Mouse (Mus musculus) MEL (cell line): ENCODE measurements around the gene Trim65. TPM values are rescaled to one million over a fixed set of nuclear protein-coding genes. Genes with fewer than 3 reads are reported as not detected.

Experiments used
- DNase-seq: peaks from one replicate; pipeline ENCODE4 v3.0.0; 2011; ENCODE audit warnings: low read depth, low spot score
- H3K27ac ChIP-seq: 2 replicates; pipeline ENCODE4 v1.5.1; 2012; ENCODE audit warnings: low read depth, mild to moderate bottlenecking, control low read depth, low read length, moderate library complexity; ENCODE audit not compliant: control insufficient read depth
- H3K27me3 ChIP-seq, 2 experiments: fragments of 150-350 bp in 1 of 2; sonication (generic) in 1 of 2; 2 replicates each; pipeline ENCODE4 v1.6.1; 2012; ENCODE audit warnings: low read length in 2 of 2, mild to moderate bottlenecking in 2 of 2, improper control_type of control experiment in 1 of 2, moderate library complexity in 1 of 2; ENCODE audit not compliant: insufficient read depth in 2 of 2, control insufficient read depth in 1 of 2
- H3K36me3 ChIP-seq, 2 experiments: 2 replicates each; pipeline ENCODE4 v1.6.1; 2012 to 2014; ENCODE audit warnings: low read length in 2 of 2, improper control_type of control experiment in 1 of 2, inconsistent platforms in 1 of 2, mild to moderate bottlenecking in 1 of 2; ENCODE audit not compliant: insufficient read depth in 2 of 2, control insufficient read depth in 1 of 2
- H3K4me1 ChIP-seq, 2 experiments: fragments of 150-350 bp in 1 of 2; sonication (generic) in 1 of 2; 2 replicates each; pipeline ENCODE4 v1.6.1; 2012; ENCODE audit warnings: low read length in 2 of 2, improper control_type of control experiment in 1 of 2, mild to moderate bottlenecking in 1 of 2; ENCODE audit not compliant: insufficient read depth in 2 of 2, control insufficient read depth in 1 of 2
- H3K4me3 ChIP-seq, 2 experiments: fragments of 150-350 bp in 1 of 2; sonication (generic) in 1 of 2; 2 replicates each; pipeline ENCODE4 v1.5.1; 2012; ENCODE audit warnings: low read depth in 2 of 2, low read length in 2 of 2, mild to moderate bottlenecking in 2 of 2, moderate library complexity in 2 of 2, control low read depth in 1 of 2, improper control_type of control experiment in 1 of 2; ENCODE audit not compliant: control insufficient read depth in 1 of 2, insufficient read depth in 1 of 2
- H3K79me2 ChIP-seq: 2 replicates; pipeline ENCODE4 v1.6.1; 2012; ENCODE audit warnings: mild to moderate bottlenecking, low read length, moderate library complexity; ENCODE audit not compliant: control insufficient read depth, poor library complexity, insufficient read depth
- H3K9ac ChIP-seq: 2 replicates; pipeline ENCODE4 v1.6.1; 2012; ENCODE audit warnings: low read depth, mild to moderate bottlenecking, control low read depth, low read length, moderate library complexity; ENCODE audit not compliant: control insufficient read depth, poor library complexity, severe bottlenecking
- H3K9me3 ChIP-seq: fragments of 150-350 bp; sonication (generic); replicated peaks from 2 replicates; pipeline ENCODE4 v1.6.1; 2012; ENCODE audit warnings: mild to moderate bottlenecking, low read length, improper control_type of control experiment, moderate library complexity; ENCODE audit not compliant: insufficient read depth
- BHLHE40 ChIP-seq: IDR thresholded peaks from 2 replicates; pipeline ENCODE4 v1.6.1; 2012; ENCODE audit warnings: low read depth, mild to moderate bottlenecking, inconsistent platforms, low read length, improper control_type of control experiment, borderline replicate concordance
- CTCF ChIP-seq, 3 experiments: IDR thresholded peaks in 2 of 3; conservative IDR thresholded peaks in 1 of 3; 2 replicates each; pipeline ENCODE4 v1.5.1; 2011 to 2012; ENCODE audit warnings: low read length in 3 of 3, low read depth in 2 of 3, mild to moderate bottlenecking in 2 of 3, improper control_type of control experiment in 1 of 3, inconsistent platforms in 1 of 3, mixed read lengths in 1 of 3, moderate library complexity in 1 of 3; ENCODE audit not compliant: control insufficient read depth in 1 of 3, insufficient read depth in 1 of 3, poor library complexity in 1 of 3, severe bottlenecking in 1 of 3
- MAFK ChIP-seq: IDR thresholded peaks from 2 replicates; pipeline ENCODE4 v1.6.1; 2011; ENCODE audit warnings: low read depth, mild to moderate bottlenecking, low read length, improper control_type of control experiment, borderline replicate concordance
- NELFE ChIP-seq: IDR thresholded peaks from 2 replicates; pipeline ENCODE4 v1.6.1; 2011; ENCODE audit warnings: low read depth, low read length, improper control_type of control experiment
- NRF1 ChIP-seq: IDR thresholded peaks from 2 replicates; pipeline ENCODE4 v1.6.1; 2014; ENCODE audit warnings: low read depth, mild to moderate bottlenecking, inconsistent platforms, low read length, improper control_type of control experiment, moderate library complexity; ENCODE audit not compliant: poor library complexity, insufficient read depth, severe bottlenecking
- POLR2A ChIP-seq, 2 experiments: IDR thresholded peaks; 2 replicates each; pipeline ENCODE4 v1.6.1; 2011 to 2012; ENCODE audit warnings: low read length in 2 of 2, mild to moderate bottlenecking in 2 of 2, control low read depth in 1 of 2, improper control_type of control experiment in 1 of 2, low read depth in 1 of 2, moderate library complexity in 1 of 2; ENCODE audit not compliant: control insufficient read depth in 1 of 2, insufficient read depth in 1 of 2, poor library complexity in 1 of 2
- POLR2AphosphoS5 ChIP-seq: IDR thresholded peaks from 2 replicates; pipeline ENCODE4 v1.6.1; 2012; ENCODE audit warnings: low read depth, borderline replicate concordance, mild to moderate bottlenecking, inconsistent platforms, low read length, moderate library complexity, mixed read lengths
- RCOR1 ChIP-seq: IDR thresholded peaks from 2 replicates; pipeline ENCODE4 v1.6.1; 2012; ENCODE audit warnings: low read depth, mild to moderate bottlenecking, inconsistent platforms, low read length, improper control_type of control experiment
- TAL1 ChIP-seq: IDR thresholded peaks from 2 replicates; pipeline ENCODE4 v1.6.1; 2012; ENCODE audit warnings: mild to moderate bottlenecking, inconsistent platforms, low read length, moderate library complexity, mixed read lengths
- TBP ChIP-seq: IDR thresholded peaks from 2 replicates; pipeline ENCODE4 v1.8.0; 2011; ENCODE audit warnings: low read depth, low read length, improper control_type of control experiment
- TCF12 ChIP-seq: IDR thresholded peaks from 2 replicates; pipeline ENCODE4 v1.6.1; 2014; ENCODE audit warnings: low read depth, mild to moderate bottlenecking, inconsistent platforms, low read length, improper control_type of control experiment, moderate library complexity
- ZMIZ1 ChIP-seq: IDR thresholded peaks from 2 replicates; pipeline ENCODE4 v1.6.1; 2012; ENCODE audit warnings: low read depth, mild to moderate bottlenecking, inconsistent platforms, low read length, improper control_type of control experiment, moderate library complexity
- polyA plus RNA-seq, 2 experiments: library from polyadenylated mRNA; stranded (reverse) in 1 of 2; unstranded in 1 of 2; fragments of >175 nt in 1 of 2; fragments of >200 nt in 1 of 2; gene quantifications; 2 replicates each; pipeline versions ENCODE4 v1.2.1 to v1.2.4; 2012; ENCODE audit warnings: low replicate concordance in 2 of 2, low read depth in 1 of 2; ENCODE audit not compliant: insufficient read length in 2 of 2, insufficient read depth in 1 of 2, missing spikeins in 1 of 2
- total RNA-seq: library from RNA; depleted of rRNA; stranded (reverse); fragments of 300-350 nt; gene quantifications from 2 replicates; pipeline ENCODE4 v1.2.3, GENCODE M21; 2012; rRNA removed

The Trim65 gene
- total and polyA plus RNA-seq, 3 experiments, result 8.8 to 10.7 TPM; not detected in 1

DNA sequence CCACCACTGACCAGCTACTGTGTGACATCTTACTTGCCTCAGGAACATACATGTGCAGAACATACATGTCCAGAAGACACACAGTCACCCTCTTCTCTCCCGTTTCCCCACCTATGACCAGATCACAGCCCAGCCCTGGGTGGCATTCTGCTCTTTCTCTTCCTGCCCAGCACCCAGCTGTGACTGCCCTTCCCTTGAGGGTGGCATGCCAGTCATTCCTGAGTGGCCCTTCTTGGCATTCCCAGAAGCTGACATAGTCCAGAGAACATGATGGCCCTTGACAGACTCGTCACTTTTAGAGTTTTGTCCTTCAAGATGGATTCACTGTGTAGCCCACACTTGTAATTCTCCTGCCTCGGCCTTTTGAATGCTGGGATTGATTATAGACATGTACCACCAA is 58.3 kb downstream of the Trim65 start:
- Histone ChIP-seq H3K4me3 (no peak overlapping the region), H3K27ac (no peak overlapping the region), H3K9ac (no peak overlapping the region), H3K27me3 (no peaks in the 10 kb centered on the region), H3K9me3 (no peaks in the 10 kb centered on the region), H3K4me1 (peaks cover 9 to 13% of the 10 kb centered on the region in 2 experiments), H3K79me2 (peaks cover 20% of the 10 kb centered on the region), H3K36me3 (peaks cover 0 to 16% of the 10 kb centered on the region in 2 experiments; a peak in 2 of 4 replicates)
- no peak for DNase-seq
- TF ChIP-seq POLR2A (IDR thresholded peaks at IDR 0.05; ENCODE audit: control insufficient read depth in 1 of 2, insufficient read depth in 1 of 2, low read depth in 1 of 2, low read length in 2 of 2, poor library complexity in 1 of 2) (no peak), ZMIZ1 (no peak), TBP (no peak), TCF12 (no peak), NELFE (no peak), BHLHE40 (no peak), NRF1 (no peak), CTCF (IDR thresholded peaks at IDR 0.05 in 2 of 3, conservative IDR thresholded peaks at IDR 0.05 in 1 of 3; ENCODE audit: control insufficient read depth in 1 of 3, insufficient read depth in 1 of 3, low read depth in 2 of 3, low read length in 3 of 3, poor library complexity in 1 of 3, severe bottlenecking in 1 of 3) (no peak), RCOR1 (no peak), MAFK (no peak), POLR2AphosphoS5 (no peak), TAL1 (no peak)

Other genes starting within 250 kb of the Trim65 start
- gene Smim5, start 231.2 kb downstream of the Trim65 start, total RNA-seq, result 24.9 and 41.0 TPM in 2 replicates
- gene Smim5, start 231.2 kb downstream of the Trim65 start, polyA plus RNA-seq, result 10 to 100 TPM in 1 of 2 experiments, not detected in 1; 24.8 TPM
- 1.2 and 1.3 TPM in 2 replicates for gene Smim6, start 219.1 kb downstream of the Trim65 start, total RNA-seq
- gene Smim6, start 219.1 kb downstream of the Trim65 start, polyA plus RNA-seq, result 1 to 10 TPM in 1 of 2 experiments, not detected in 1; 3.8 TPM
- 51.6 and 69.2 TPM in 2 replicates for gene Sap30bp, start 197.8 kb downstream of the Trim65 start, total RNA-seq
- 10 to 100 TPM in 1 of 2 experiments, not detected in 1; 49.1 TPM for gene Sap30bp, start 197.8 kb downstream of the Trim65 start, polyA plus RNA-seq
- 16.7 and 20.3 TPM in 2 replicates for gene Recql5, start 197.7 kb downstream of the Trim65 start, total RNA-seq
- gene Recql5, start 197.7 kb downstream of the Trim65 start, polyA plus RNA-seq, result 10 to 100 TPM in 1 of 2 experiments, not detected in 1; 21.5 TPM
- gene Itgb4, start 156.4 kb downstream of the Trim65 start, total RNA-seq, result 0.39 and 0.69 TPM in 2 replicates
- gene Itgb4, start 156.4 kb downstream of the Trim65 start, polyA plus RNA-seq, result under 1 TPM in 1 of 2 experiments, not detected in 1; 0.85 TPM
- gene Galk1, start 118.4 kb downstream of the Trim65 start, total RNA-seq, result 253 and 322 TPM in 2 replicates
- gene Galk1, start 118.4 kb downstream of the Trim65 start, polyA plus RNA-seq, result 100 to 1,000 TPM in 1 of 2 experiments, not detected in 1; 326 TPM
- 451 and 498 TPM in 2 replicates for gene H3f3b, start 103.2 kb downstream of the Trim65 start, total RNA-seq
- 100 to 1,000 TPM in 1 of 2 experiments, 10 to 100 TPM in 1; 96.6 to 767 TPM for gene H3f3b, start 103.2 kb downstream of the Trim65 start, polyA plus RNA-seq
- 21.7 and 24.0 TPM in 2 replicates for gene Unk, start 100.8 kb downstream of the Trim65 start, total RNA-seq
- 10 to 100 TPM in 1 of 2 experiments, not detected in 1; 42.3 TPM for gene Unk, start 100.8 kb downstream of the Trim65 start, polyA plus RNA-seq
- 146 and 176 TPM in 2 replicates for gene Unc13d, start 53.2 kb downstream of the Trim65 start, total RNA-seq
- 100 to 1,000 TPM in 1 of 2 experiments, not detected in 1; 115 TPM for gene Unc13d, start 53.2 kb downstream of the Trim65 start, polyA plus RNA-seq
- gene Wbp2, start 44.1 kb downstream of the Trim65 start, total RNA-seq, result 16.5 and 19.4 TPM in 2 replicates
- 10 to 100 TPM in 1 of 2 experiments, not detected in 1; 75.8 TPM for gene Wbp2, start 44.1 kb downstream of the Trim65 start, polyA plus RNA-seq
- gene Trim47, start 3.9 kb downstream of the Trim65 start, total RNA-seq, result 3.6 and 6.7 TPM in 2 replicates
- 1 to 10 TPM in 1 of 2 experiments, not detected in 1; 5.6 TPM for gene Trim47, start 3.9 kb downstream of the Trim65 start, polyA plus RNA-seq
- gene Mrpl38, start 7.7 kb upstream of the Trim65 start, total RNA-seq, result 105 and 113 TPM in 2 replicates
- gene Mrpl38, start 7.7 kb upstream of the Trim65 start, polyA plus RNA-seq, result 100 to 1,000 TPM in 1 of 2 experiments, not detected in 1; 157 TPM
- 29.0 and 32.5 TPM in 2 replicates for gene Fbf1, start 37.0 kb upstream of the Trim65 start, total RNA-seq
- gene Fbf1, start 37.0 kb upstream of the Trim65 start, polyA plus RNA-seq, result 10 to 100 TPM in 1 of 2 experiments, not detected in 1; 29.2 TPM
- 57.9 and 60.8 TPM in 2 replicates for gene Ten1, start 67.7 kb upstream of the Trim65 start, total RNA-seq
- gene Ten1, start 67.7 kb upstream of the Trim65 start, polyA plus RNA-seq, result 10 to 100 TPM in 1 of 2 experiments, not detected in 1; 66.9 TPM
- 16.4 and 16.8 TPM in 2 replicates for gene Acox1, start 67.9 kb upstream of the Trim65 start, total RNA-seq
- 10 to 100 TPM in 1 of 2 experiments, not detected in 1; 16.1 TPM for gene Acox1, start 67.9 kb upstream of the Trim65 start, polyA plus RNA-seq
- gene Evpl, start 106.9 kb upstream of the Trim65 start, total RNA-seq, result 0.26 and 0.39 TPM in 2 replicates
- under 1 TPM in 1 of 2 experiments, not detected in 1; 0.78 TPM for gene Evpl, start 106.9 kb upstream of the Trim65 start, polyA plus RNA-seq
- gene Srp68, start 143.1 kb upstream of the Trim65 start, total RNA-seq, result 163 and 180 TPM in 2 replicates
- gene Srp68, start 143.1 kb upstream of the Trim65 start, polyA plus RNA-seq, result 100 to 1,000 TPM; 146 to 228 TPM
- gene Galr2, start 149.8 kb upstream of the Trim65 start, total RNA-seq, result 0.20 and 0.35 TPM in 2 replicates
- 1 to 10 TPM in 1 of 2 experiments, not detected in 1; 1.2 TPM for gene Galr2, start 149.8 kb upstream of the Trim65 start, polyA plus RNA-seq
- gene Exoc7, start 176.1 kb upstream of the Trim65 start, total RNA-seq, result 41.0 and 49.0 TPM in 2 replicates
- gene Exoc7, start 176.1 kb upstream of the Trim65 start, polyA plus RNA-seq, result 100 to 1,000 TPM in 1 of 2 experiments, 10 to 100 TPM in 1; 45.4 to 526 TPM
- gene Foxj1, start 204.3 kb upstream of the Trim65 start, total RNA-seq, result 0.08 TPM in 1 of 2 replicates, not detected in the other
- gene Foxj1, start 204.3 kb upstream of the Trim65 start, polyA plus RNA-seq, result under 1 TPM in 1 of 2 experiments, not detected in 1; 0.07 TPM